In the genomic region with DNA sequence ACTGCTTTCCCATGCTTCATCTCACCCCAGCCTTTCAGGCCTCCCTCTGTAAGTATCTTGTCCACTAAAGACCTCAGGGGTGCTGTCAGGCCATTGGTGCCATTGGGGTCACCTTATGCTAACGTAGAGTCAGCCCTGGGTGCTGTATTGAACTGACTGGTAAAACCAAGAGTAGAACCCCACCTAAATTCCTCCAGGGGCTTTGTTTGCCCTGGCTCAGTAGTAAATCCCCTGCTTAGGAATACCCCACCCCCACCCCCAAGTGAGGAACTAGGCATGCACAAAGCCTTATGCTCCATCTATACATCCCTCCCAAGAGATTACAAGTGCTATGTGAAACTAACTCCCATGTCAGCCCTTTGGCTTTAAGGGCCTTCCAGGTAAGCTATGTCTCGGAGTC, we compare ENCODE assay signal across 19 mouse cellular contexts. TPM values are rescaled to one million over a fixed set of nuclear protein-coding genes. Genes with fewer than 3 reads are reported as not detected.
DNase-seq lines count a peak whose midpoint lies in the region; ATAC-seq and TF ChIP-seq lines count a peak whose summit lies in the region.
"Had no signal": no experiment of that assay in that cellular context is flagged by ENCODE, and none has a peak within 500 bp of the region (broad histone marks: within the 10 kb centered on the region; RNA-seq: fewer than 3 reads in every experiment).

No protein-coding gene starts in this region.

- no peaks in the 10 kb centered on the region for H3K27me3 ChIP-seq in liver, embryonic 11.5 days (replicated peaks; ENCODE audit: control insufficient read depth, insufficient read depth, low read length)
- H3K27me3 ChIP-seq in MEL (ENCODE audit: control insufficient read depth in 1 of 2, insufficient read depth in 2 of 2, low read length in 2 of 2): no peaks in the 10 kb centered on the region
- H3K27me3 ChIP-seq in liver, embryonic 15.5 days: no peaks in the 10 kb centered on the region
- H3K27me3 ChIP-seq: CH12.LX; hindbrain, embryonic 15.5 days; midbrain, embryonic 15.5 days had no signal

- H3K4me3 ChIP-seq in gastrocnemius, adult 2 months: no peak overlapping the region
- H3K4me3 ChIP-seq in liver, embryonic 11.5 days (ENCODE audit: low read depth, low read length): no peak overlapping the region
- no peak overlapping the region for H3K4me3 ChIP-seq in MEL (ENCODE audit: control insufficient read depth in 1 of 2, insufficient read depth in 1 of 2, low read depth in 2 of 2, low read length in 2 of 2)
- no peak overlapping the region for H3K4me3 ChIP-seq in liver, embryonic 15.5 days (replicated peaks)
- H3K4me3 ChIP-seq: hindbrain, embryonic 15.5 days; midbrain, embryonic 15.5 days had no signal

- peaks cover 55% of the 10 kb centered on the region for H3K79me2 ChIP-seq in MEL (ENCODE audit: control insufficient read depth, insufficient read depth, low read length, poor library complexity)

- no peak for DNase-seq in gastrocnemius, adult 2 months
- DNase-seq in gastrocnemius, postnatal 36 days: no peak
- no peak for DNase-seq in liver, embryonic 11.5 days (ENCODE audit: low spot score)
- DNase-seq in liver (no peak), MEL (ENCODE audit: low read depth, low spot score) (no peak)
- no peak for DNase-seq in kidney, adult 9 months
- DNase-seq in spleen, adult 12 weeks (ENCODE audit: low spot score): no peak
- DNase-seq: cerebellum, postnatal 25 days; gastrocnemius, postnatal 10 days; layer of hippocampus, postnatal 36 days; lung, embryonic 14.5 days had no signal

- ATAC-seq in liver, embryonic 11.5 days (replicated peaks; ENCODE audit: low FRiP score): no peak
- no peak for ATAC-seq in liver, embryonic 15.5 days (ENCODE audit: insufficient read depth)
- ATAC-seq: midbrain, embryonic 15.5 days had no signal

- WGBS in liver, embryonic 11.5 days: 83% methylated on average over 2 of the region's 2 CpGs
- 69% methylated on average over 2 of the region's 2 CpGs for WGBS in liver, embryonic 15.5 days (ENCODE audit: insufficient replicate concordance)

- intact Hi-C loops in gastrocnemius, adult 2 months (cut with DNase I): no loop called here
- intact Hi-C loops in gastrocnemius, postnatal 36 days (cut with DNase I): no loop called here

- TF ChIP-seq EP300 in MEL (IDR thresholded peaks at IDR 0.05; ENCODE audit: low read depth in 1 of 2, low read length in 2 of 2): no peak

- no peak for TF ChIP-seq CTCF in gastrocnemius, adult 2 months (IDR thresholded peaks at IDR 0.05)
- TF ChIP-seq CTCF in MEL (IDR thresholded peaks at IDR 0.05 in 2 of 3, conservative IDR thresholded peaks at IDR 0.05 in 1 of 3; ENCODE audit: control insufficient read depth in 1 of 3, insufficient read depth in 1 of 3, low read depth in 2 of 3, low read length in 3 of 3, poor library complexity in 1 of 3, severe bottlenecking in 1 of 3): no peak

- H3K4me1 ChIP-seq in liver, embryonic 11.5 days (replicated peaks; ENCODE audit: control insufficient read depth, insufficient read depth, low read length): peaks cover 34% of the 10 kb centered on the region
- H3K4me1 ChIP-seq in MEL (ENCODE audit: control insufficient read depth in 1 of 2, insufficient read depth in 2 of 2, low read length in 2 of 2): peaks cover 21 to 35% of the 10 kb centered on the region in 2 experiments
- peaks cover 75% of the 10 kb centered on the region for H3K4me1 ChIP-seq in liver, embryonic 15.5 days (replicated peaks)

- peak overlapping the region; percentile 57 for H3K4me2 ChIP-seq in liver, embryonic 11.5 days
- H3K4me2 ChIP-seq in liver, embryonic 15.5 days: peak overlapping the region; percentile 69
- H3K4me2 ChIP-seq: hindbrain, embryonic 15.5 days; lung, embryonic 14.5 days; midbrain, embryonic 15.5 days had no signal

- no peak for TF ChIP-seq POLR2A in MEL (IDR thresholded peaks at IDR 0.05; ENCODE audit: control insufficient read depth in 1 of 2, insufficient read depth in 1 of 2, low read depth in 1 of 2, low read length in 2 of 2, poor library complexity in 1 of 2)

- H3K9me3 ChIP-seq in liver, embryonic 11.5 days (ENCODE audit: control insufficient read depth, low read length): no peaks in the 10 kb centered on the region
- no peaks in the 10 kb centered on the region for H3K9me3 ChIP-seq in MEL (replicated peaks; ENCODE audit: insufficient read depth, low read length)
- H3K9me3 ChIP-seq in liver, embryonic 15.5 days (replicated peaks): no peaks in the 10 kb centered on the region
- H3K9me3 ChIP-seq: hindbrain, embryonic 15.5 days; midbrain, embryonic 15.5 days had no signal

- H3K9ac ChIP-seq in liver, embryonic 11.5 days (ENCODE audit: low read depth, low read length): no peak overlapping the region
- no peak overlapping the region for H3K9ac ChIP-seq in MEL (ENCODE audit: control insufficient read depth, low read depth, low read length, poor library complexity, severe bottlenecking)
- peak overlapping the region; percentile 35; the same call in 1 of the 2 replicates for H3K9ac ChIP-seq in liver, embryonic 15.5 days
- H3K9ac ChIP-seq: hindbrain, embryonic 15.5 days; lung, embryonic 14.5 days; midbrain, embryonic 15.5 days had no signal

- TF ChIP-seq RAD21 in MEL (IDR thresholded peaks at IDR 0.05; ENCODE audit: low read depth, low read length): no peak

- 0 out of 2 replicates have a peak overlapping the region, but pooled peaks have one; percentile 28 for H3K27ac ChIP-seq in gastrocnemius, adult 2 months
- peak overlapping the region; percentile 88 for H3K27ac ChIP-seq in liver, embryonic 11.5 days (ENCODE audit: low read depth, low read length)
- H3K27ac ChIP-seq in MEL (ENCODE audit: control insufficient read depth, low read depth, low read length): peak overlapping the region; percentile 38
- peak overlapping the region; percentile 94 for H3K27ac ChIP-seq in liver, embryonic 15.5 days (replicated peaks)
- H3K27ac ChIP-seq: hindbrain, embryonic 15.5 days; kidney, postnatal 0 days; macrophage; midbrain, embryonic 15.5 days; stomach, postnatal 0 days had no signal

- H3K36me3 ChIP-seq in liver, embryonic 11.5 days (ENCODE audit: control insufficient read depth, insufficient read depth, low read length): peaks cover 11% of the 10 kb centered on the region; the same call in 1 of the 2 replicates
- peaks cover 33 to 53% of the 10 kb centered on the region in 2 experiments for H3K36me3 ChIP-seq in MEL (ENCODE audit: control insufficient read depth in 1 of 2, insufficient read depth in 2 of 2, low read length in 2 of 2)
- peaks cover 30% of the 10 kb centered on the region; the same call in 1 of the 2 replicates for H3K36me3 ChIP-seq in liver, embryonic 15.5 days (replicated peaks)
- H3K36me3 ChIP-seq: hindbrain, embryonic 15.5 days; midbrain, embryonic 15.5 days had no signal

TF ChIP-seq in MEL, 35 proteins besides CTCF, POLR2A, EP300 and RAD21 (continues in another document):
- TF ChIP-seq NELFE (IDR thresholded peaks at IDR 0.05; ENCODE audit: low read depth, low read length) (no peak), GABPA (IDR thresholded peaks at IDR 0.05; ENCODE audit: low read depth, low read length) (no peak), MEF2A (IDR thresholded peaks at IDR 0.05; ENCODE audit: extremely low read depth, insufficient replicate concordance, low read depth, low read length, poor library complexity, severe bottlenecking) (no peak), KAT2A (conservative IDR thresholded peaks at IDR 0.05; ENCODE audit: low read depth, low read length) (no peak)

RNA-seq across cellular contexts. Expression of a gene that starts 10.9 kb away (rescaled TPM):
- total RNA-seq in gastrocnemius, adult 2 months (2021): 10 to 100 TPM; 54.6 to 57.2 TPM
- 10 to 100 TPM; 63.0 to 65.2 TPM for total RNA-seq in gastrocnemius, postnatal 36 days (2021)
- polyA plus RNA-seq in liver, embryonic 11.5 days (2014; fragmentation: Nextera tagmentation; extraction: Ambion mirVana): 54.9 TPM in 2 replicates
- 121 and 131 TPM in 2 replicates for total RNA-seq in MEL (2012; rRNA removed)
- 100 to 1,000 TPM; 121 to 423 TPM for polyA plus RNA-seq in MEL (2012; ENCODE audit: insufficient read depth in 1 of 2, insufficient read length in 2 of 2, low read depth in 1 of 2, low replicate concordance in 2 of 2, missing spikeins in 1 of 2)
- 18.2 and 23.1 TPM in 2 replicates for polyA plus RNA-seq in liver, embryonic 15.5 days (2015; fragmentation: Nextera tagmentation; extraction: Ambion mirVana)

RNA-seq across cellular contexts. Expression of a gene that starts 31.6 kb away (rescaled TPM):
- total RNA-seq in gastrocnemius, adult 2 months (2021): 1 to 10 TPM in 1 of 2 experiments, under 1 TPM in 1; 0.74 to 1.3 TPM
- under 1 TPM; 0.59 to 0.72 TPM for total RNA-seq in gastrocnemius, postnatal 36 days (2021)
- polyA plus RNA-seq in liver, embryonic 11.5 days (2014; fragmentation: Nextera tagmentation; extraction: Ambion mirVana): 3.7 and 4.3 TPM in 2 replicates
- 37.2 and 55.2 TPM in 2 replicates for total RNA-seq in MEL (2012; rRNA removed)
- polyA plus RNA-seq in MEL (2012; ENCODE audit: insufficient read depth in 1 of 2, insufficient read length in 2 of 2, low read depth in 1 of 2, low replicate concordance in 2 of 2, missing spikeins in 1 of 2): 10 to 100 TPM in 1 of 2 experiments, not detected in 1; 58.7 TPM
- polyA plus RNA-seq in liver, embryonic 15.5 days (2015; fragmentation: Nextera tagmentation; extraction: Ambion mirVana): 9.5 and 10.5 TPM in 2 replicates
- total RNA-seq: layer of hippocampus, adult 18-20 months had no signal

RNA-seq across cellular contexts. Expression of a gene that starts 35.0 kb away (rescaled TPM):
- total RNA-seq in gastrocnemius, adult 2 months (2021): 10 to 100 TPM; 44.1 to 48.3 TPM
- 10 to 100 TPM; 41.8 to 44.7 TPM for total RNA-seq in gastrocnemius, postnatal 36 days (2021)
- polyA plus RNA-seq in liver, embryonic 11.5 days (2014; fragmentation: Nextera tagmentation; extraction: Ambion mirVana): 35.2 and 41.5 TPM in 2 replicates
- total RNA-seq in MEL (2012; rRNA removed): 74.1 and 87.9 TPM in 2 replicates
- polyA plus RNA-seq in MEL (2012; ENCODE audit: insufficient read depth in 1 of 2, insufficient read length in 2 of 2, low read depth in 1 of 2, low replicate concordance in 2 of 2, missing spikeins in 1 of 2): 100 to 1,000 TPM in 1 of 2 experiments, 10 to 100 TPM in 1; 45.8 to 163 TPM
- polyA plus RNA-seq in liver, embryonic 15.5 days (2015; fragmentation: Nextera tagmentation; extraction: Ambion mirVana): 18.4 and 18.9 TPM in 2 replicates

RNA-seq across cellular contexts. Expression of a gene that starts 35.1 kb away (rescaled TPM):
- 1 to 10 TPM; 5.8 to 6.9 TPM for total RNA-seq in gastrocnemius, adult 2 months (2021)
- 1 to 10 TPM; 3.7 to 4.6 TPM for total RNA-seq in gastrocnemius, postnatal 36 days (2021)
- 15.5 and 16.5 TPM in 2 replicates for polyA plus RNA-seq in liver, embryonic 11.5 days (2014; fragmentation: Nextera tagmentation; extraction: Ambion mirVana)
- 22.8 and 24.0 TPM in 2 replicates for total RNA-seq in MEL (2012; rRNA removed)
- polyA plus RNA-seq in MEL (2012; ENCODE audit: insufficient read depth in 1 of 2, insufficient read length in 2 of 2, low read depth in 1 of 2, low replicate concordance in 2 of 2, missing spikeins in 1 of 2): 10 to 100 TPM in 1 of 2 experiments, not detected in 1; 84.9 TPM
- 10.9 and 12.7 TPM in 2 replicates for polyA plus RNA-seq in liver, embryonic 15.5 days (2015; fragmentation: Nextera tagmentation; extraction: Ambion mirVana)

RNA-seq across cellular contexts. Expression of a gene that starts 47.5 kb away (rescaled TPM):
- 10 to 100 TPM; 28.9 to 35.8 TPM for total RNA-seq in gastrocnemius, adult 2 months (2021)
- 10 to 100 TPM; 24.4 to 34.9 TPM for total RNA-seq in gastrocnemius, postnatal 36 days (2021)
- polyA plus RNA-seq in liver, embryonic 11.5 days (2014; fragmentation: Nextera tagmentation; extraction: Ambion mirVana): 68.6 and 70.2 TPM in 2 replicates
- total RNA-seq in MEL (2012; rRNA removed): 128 and 146 TPM in 2 replicates
- 10 to 100 TPM in 1 of 2 experiments, not detected in 1; 89.4 TPM for polyA plus RNA-seq in MEL (2012; ENCODE audit: insufficient read depth in 1 of 2, insufficient read length in 2 of 2, low read depth in 1 of 2, low replicate concordance in 2 of 2, missing spikeins in 1 of 2)
- polyA plus RNA-seq in liver, embryonic 15.5 days (2015; fragmentation: Nextera tagmentation; extraction: Ambion mirVana): 31.5 and 33.6 TPM in 2 replicates

Comparison
In these comparisons a context has a peak if more than half of its experiments do, and no peak if none do; other contexts are left out.
1. H3K27ac ChIP-seq: peak in every context shown above with its lines; median percentile 94 in liver, embryonic 15.5 days; 88 in liver, embryonic 11.5 days; 38 in MEL; 28 in gastrocnemius, adult 2 months.
2. RNA of a gene that starts 31.6 kb away (total RNA-seq): 37.2 to 55.2 TPM in MEL; 0.74 to 1.3 TPM in gastrocnemius, adult 2 months and 0.59 to 0.72 TPM in gastrocnemius, postnatal 36 days; every median in the first group is over 10 times any median in the second.